Mouse (Mus musculus) embryonic fibroblast, embryonic 13.5 days (primary cell): Measurements from ENCODE around the gene Cacna1e.

Experiments used
- CTCF ChIP-seq: IDR thresholded peaks from 2 replicates; pipeline ENCODE4 v1.5.1; 2011; ENCODE audit warnings: mild to moderate bottlenecking, control low read depth, low read length, moderate library complexity, borderline replicate concordance; ENCODE audit not compliant: insufficient read depth
- POLR2A ChIP-seq: IDR thresholded peaks from 2 replicates; pipeline ENCODE4 v1.6.1; 2011; ENCODE audit warnings: low read depth, mild to moderate bottlenecking, control low read depth, low read length, moderate library complexity

- TF ChIP-seq CTCF (no peak), POLR2A (no peak)
Measured at GRCm38 (mm10) chr1:154500187-154500866, 384.0 kb downstream of the Cacna1e start.
